Mouse (Mus musculus) CH12.LX (cell line): ENCODE data around the gene Hdlbp. TPM values are rescaled to one million over a fixed set of nuclear protein-coding genes. Genes with fewer than 3 reads are reported as not detected.

Experiments used
- DNase-seq: peaks from one replicate; pipeline ENCODE4 v3.0.0-alpha.2; 2013; ENCODE audit errors: extremely low read depth
- H3K27ac ChIP-seq: 2 replicates; pipeline ENCODE4 v1.5.1; 2012; ENCODE audit warnings: low read depth, mild to moderate bottlenecking, control low read depth, moderate library complexity; ENCODE audit not compliant: insufficient read depth
- H3K27me3 ChIP-seq: replicated peaks from 2 replicates; pipeline ENCODE3; 2012; ENCODE audit warnings: inconsistent platforms
- H3K36me3 ChIP-seq, 2 experiments: replicated peaks in 1 of 2; 2 replicates each; pipeline versions ENCODE3 to v1.6.1; 2012; ENCODE audit warnings: inconsistent platforms in 1 of 2, low read length in 1 of 2, mild to moderate bottlenecking in 1 of 2, mixed read lengths in 1 of 2, moderate library complexity in 1 of 2; ENCODE audit not compliant: control insufficient read depth in 1 of 2, insufficient read depth in 1 of 2
- H3K4me1 ChIP-seq, 2 experiments: 2 replicates each; pipeline ENCODE4 v1.6.1; 2012; ENCODE audit warnings: inconsistent platforms in 1 of 2, moderate library complexity in 1 of 2; ENCODE audit not compliant: insufficient read depth in 2 of 2, control insufficient read depth in 1 of 2
- H3K4me2 ChIP-seq: 2 replicates; pipeline ENCODE4 v1.6.1; 2012; ENCODE audit warnings: low read depth, mild to moderate bottlenecking, control low read depth; ENCODE audit not compliant: poor library complexity, insufficient read depth, severe bottlenecking
- H3K4me3 ChIP-seq, 3 experiments: fragments of 150-350 bp in 1 of 3; sonication (generic) in 1 of 3; replicated peaks in 1 of 3; 2 replicates each; pipeline versions ENCODE3 to v1.5.1; 2011 to 2012; ENCODE audit warnings: low read depth in 2 of 3, low read length in 2 of 3, mild to moderate bottlenecking in 2 of 3, moderate library complexity in 2 of 3, control low read depth in 1 of 3, improper control_type of control experiment in 1 of 3, inconsistent platforms in 1 of 3, mixed read lengths in 1 of 3; ENCODE audit not compliant: poor library complexity in 1 of 3
- H3K79me2 ChIP-seq: replicated peaks from 2 replicates; pipeline ENCODE4 v1.6.1; 2012; ENCODE audit warnings: mild to moderate bottlenecking, moderate library complexity; ENCODE audit not compliant: control insufficient read depth, poor library complexity, insufficient read depth, severe bottlenecking; ENCODE audit errors: extremely low read depth
- H3K9ac ChIP-seq: 2 replicates; pipeline ENCODE4 v1.6.1; 2012; ENCODE audit warnings: low read depth, mild to moderate bottlenecking, control low read depth, moderate library complexity; ENCODE audit not compliant: insufficient read depth
- H3K9me3 ChIP-seq: replicated peaks from 2 replicates; pipeline ENCODE3; 2012; ENCODE audit warnings: low read length, inconsistent platforms, mixed read lengths
- CHD1 ChIP-seq: IDR thresholded peaks from 2 replicates; pipeline ENCODE4 v1.6.1; 2012; ENCODE audit warnings: low read depth, low read length, improper control_type of control experiment, inconsistent platforms
- CHD2 ChIP-seq: IDR thresholded peaks from 2 replicates; pipeline ENCODE4 v1.6.1; 2011; ENCODE audit warnings: low read length, improper control_type of control experiment
- CTCF ChIP-seq, 2 experiments: IDR thresholded peaks in 1 of 2; conservative IDR thresholded peaks in 1 of 2; 2 replicates each; pipeline ENCODE4 v1.5.1; 2011 to 2012; ENCODE audit warnings: low read depth in 2 of 2, low read length in 2 of 2, improper control_type of control experiment in 1 of 2, inconsistent platforms in 1 of 2, mild to moderate bottlenecking in 1 of 2, moderate library complexity in 1 of 2
- E2F4 ChIP-seq: IDR thresholded peaks from 2 replicates; pipeline ENCODE4 v1.6.1; 2011; ENCODE audit warnings: low read depth, low read length, improper control_type of control experiment; ENCODE audit not compliant: insufficient replicate concordance
- ELF1 ChIP-seq: IDR thresholded peaks from 2 replicates; pipeline ENCODE4 v1.6.1; 2014; ENCODE audit warnings: low read depth, mild to moderate bottlenecking, inconsistent platforms, low read length, improper control_type of control experiment
- GABPA ChIP-seq: IDR thresholded peaks from 2 replicates; pipeline ENCODE4 v1.6.1; 2012; ENCODE audit warnings: low read depth, low read length, improper control_type of control experiment, inconsistent platforms; ENCODE audit not compliant: insufficient replicate concordance
- HCFC1 ChIP-seq: IDR thresholded peaks from 2 replicates; pipeline ENCODE4 v1.6.1; 2012; ENCODE audit warnings: low read depth, mild to moderate bottlenecking, inconsistent platforms, low read length, improper control_type of control experiment
- IRF4 ChIP-seq: IDR thresholded peaks from 2 replicates; pipeline ENCODE4 v1.6.1; 2014; ENCODE audit warnings: low read depth, mild to moderate bottlenecking, inconsistent platforms, low read length, improper control_type of control experiment
- MAX ChIP-seq: IDR thresholded peaks from 2 replicates; pipeline ENCODE4 v1.6.1; 2011; ENCODE audit warnings: low read length, improper control_type of control experiment
- MAZ ChIP-seq: IDR thresholded peaks from 2 replicates; pipeline ENCODE4 v1.6.1; 2012; ENCODE audit warnings: low read depth, mild to moderate bottlenecking, inconsistent platforms, low read length, improper control_type of control experiment, moderate library complexity
- MEF2A ChIP-seq: IDR thresholded peaks from 2 replicates; pipeline ENCODE4 v1.6.1; 2014; ENCODE audit warnings: low read depth, mild to moderate bottlenecking, inconsistent platforms, low read length, improper control_type of control experiment, borderline replicate concordance
- MXI1 ChIP-seq: IDR thresholded peaks from 2 replicates; pipeline ENCODE4 v1.6.1; 2011; ENCODE audit warnings: mild to moderate bottlenecking, low read depth, low read length, improper control_type of control experiment
- NELFE ChIP-seq: IDR thresholded peaks from 2 replicates; pipeline ENCODE4 v1.6.1; 2011; ENCODE audit warnings: low read depth, low read length, improper control_type of control experiment
- NRF1 ChIP-seq: IDR thresholded peaks from 2 replicates; pipeline ENCODE4 v1.6.1; 2014; ENCODE audit warnings: low read depth, mild to moderate bottlenecking, inconsistent platforms, low read length, improper control_type of control experiment, moderate library complexity
- PAX5 ChIP-seq: IDR thresholded peaks from 2 replicates; pipeline ENCODE4 v1.6.1; 2012; ENCODE audit warnings: low read length, inconsistent platforms, mixed read lengths
- POLR2A ChIP-seq: IDR thresholded peaks from 2 replicates; pipeline ENCODE4 v1.6.1; 2011; ENCODE audit warnings: low read depth, mild to moderate bottlenecking, improper control_type of control experiment, low read length
- RAD21 ChIP-seq: IDR thresholded peaks from 2 replicates; pipeline ENCODE4 v1.6.1; 2011; ENCODE audit warnings: low read depth, mild to moderate bottlenecking, low read length, improper control_type of control experiment, moderate library complexity
- SIN3A ChIP-seq: IDR thresholded peaks from 2 replicates; pipeline ENCODE4 v1.6.1; 2012; ENCODE audit warnings: low read length, improper control_type of control experiment, inconsistent platforms
- SMC3 ChIP-seq: IDR thresholded peaks from 2 replicates; pipeline ENCODE4 v1.6.1; 2011; ENCODE audit warnings: low read depth, low read length, improper control_type of control experiment
- USF1 ChIP-seq: IDR thresholded peaks from 2 replicates; pipeline ENCODE4 v1.6.1; 2014; ENCODE audit warnings: low read depth, mild to moderate bottlenecking, inconsistent platforms, low read length, improper control_type of control experiment
- ZC3H11A ChIP-seq: IDR thresholded peaks from 2 replicates; pipeline ENCODE4 v1.6.1; 2012; ENCODE audit warnings: low read depth, mild to moderate bottlenecking, inconsistent platforms, low read length, improper control_type of control experiment
- ZKSCAN1 ChIP-seq: IDR thresholded peaks from 2 replicates; pipeline ENCODE4 v1.6.1; 2012; ENCODE audit warnings: low read depth, inconsistent platforms, low read length, improper control_type of control experiment, borderline replicate concordance
- ZMIZ1 ChIP-seq: IDR thresholded peaks from 2 replicates; pipeline ENCODE4 v1.6.1; 2012; ENCODE audit warnings: low read depth, mild to moderate bottlenecking, inconsistent platforms, low read length, improper control_type of control experiment
- ZNF384 ChIP-seq: IDR thresholded peaks from 2 replicates; pipeline ENCODE4 v1.6.1; 2012; ENCODE audit warnings: low read depth, low read length, improper control_type of control experiment, inconsistent platforms
- dilution Hi-C: fragments of 300-500 bp; cut with MboI; formaldehyde crosslinking; loops from 2 replicates; pipeline ENCODE4 v1.14.3; 2020; ENCODE audit warnings: low sequenced_read_pairs; ENCODE audit not compliant: extremely low pct_unique_long_range_greater_than_20kb, extremely low pct_ligation_motif_present
- in situ Hi-C: fragments of 300-500 bp; cut with MboI; formaldehyde crosslinking; loops from 3 replicates; pipeline ENCODE4 v1.14.3; 2019; ENCODE audit warnings: low sequenced_read_pairs, low pct_ligation_motif_present, low pct_unique_long_range_greater_than_20kb, mixed read lengths
- polyA plus RNA-seq: library from polyadenylated mRNA; unstranded; fragments of >175 nt; gene quantifications from 2 replicates; pipeline ENCODE4 v1.2.1, GENCODE M21; 2012; ENCODE audit warnings: low read depth; ENCODE audit not compliant: insufficient read length
- total RNA-seq, 2 experiments: library from RNA; depleted of rRNA; stranded (reverse); fragments of 300-350 nt in 1 of 2; fragments of >200 nt in 1 of 2; gene quantifications; 2 replicates each; pipeline ENCODE4 v1.2.3; 2012 to 2014

The Hdlbp gene
- total and polyA plus RNA-seq, 3 experiments, result 106 to 178 (median 114) TPM

- Histone ChIP-seq H3K9ac (no peak overlapping the region), H3K9me3 (no peaks in the 10 kb centered on the region), H3K4me1 (peaks cover 0 to 3% of the 10 kb centered on the region in 2 experiments; a peak in 1 of 4 replicates), H3K27me3 (no peaks in the 10 kb centered on the region), H3K27ac (no peak overlapping the region), H3K4me3 (no peak overlapping the region), H3K36me3 (peaks cover 0 to 35% of the 10 kb centered on the region in 2 experiments), H3K79me2 (peaks cover 15% of the 10 kb centered on the region), H3K4me2 (no peak overlapping the region)
- dilution Hi-C loops (no loop called here), in situ Hi-C loops (no loop called here)
- TF ChIP-seq SIN3A (no peak), ZKSCAN1 (no peak), ZC3H11A (no peak), E2F4 (no peak), ZNF384 (no peak), CHD1 (no peak), GABPA (no peak), ELF1 (no peak), NRF1 (no peak), MAZ (no peak), RAD21 (no peak), IRF4 (no peak), MEF2A (no peak), ZMIZ1 (no peak), SMC3 (no peak), MAX (no peak), USF1 (no peak)
- DNase-seq, result no peak
Measured at GRCm38 (mm10) chr1:93468626-93469025, 10.0 kb downstream of the Hdlbp start.

GRCm38 (mm10) chr1:93465746-93466145 is 12.9 kb downstream of the Hdlbp start:
- in situ Hi-C loops (no loop called here), dilution Hi-C loops (no loop called here)
- H3K36me3 ChIP-seq, result peaks cover 0 to 35% of the 10 kb centered on the region in 2 experiments
- H3K4me2 ChIP-seq, result no peak overlapping the region
- no peak overlapping the region for H3K9ac ChIP-seq
- H3K9me3 ChIP-seq, result no peaks in the 10 kb centered on the region
- H3K79me2 ChIP-seq, result peaks cover 15% of the 10 kb centered on the region; the same call in 1 of the 2 replicates
- H3K4me1 ChIP-seq, result peaks cover 0 to 15% of the 10 kb centered on the region in 2 experiments; a peak in 2 of 4 replicates
- no peak for DNase-seq
- TF ChIP-seq CTCF (conservative IDR thresholded peaks at IDR 0.05 in 1 of 2, IDR thresholded peaks at IDR 0.05 in 1 of 2; ENCODE audit: low read depth in 2 of 2, low read length in 2 of 2) (no peak), SMC3 (no peak), CHD1 (no peak), POLR2A (no peak), PAX5 (no peak), MEF2A (no peak), RAD21 (no peak), ZMIZ1 (no peak), MAZ (no peak), HCFC1 (no peak), CHD2 (no peak), NELFE (no peak), E2F4 (no peak), ZNF384 (no peak), ZKSCAN1 (no peak), MXI1 (no peak), ELF1 (no peak)
- H3K4me3 ChIP-seq, result no peak overlapping the region
- no peak overlapping the region for H3K27ac ChIP-seq
- H3K27me3 ChIP-seq, result no peaks in the 10 kb centered on the region
